In the genomic region with DNA sequence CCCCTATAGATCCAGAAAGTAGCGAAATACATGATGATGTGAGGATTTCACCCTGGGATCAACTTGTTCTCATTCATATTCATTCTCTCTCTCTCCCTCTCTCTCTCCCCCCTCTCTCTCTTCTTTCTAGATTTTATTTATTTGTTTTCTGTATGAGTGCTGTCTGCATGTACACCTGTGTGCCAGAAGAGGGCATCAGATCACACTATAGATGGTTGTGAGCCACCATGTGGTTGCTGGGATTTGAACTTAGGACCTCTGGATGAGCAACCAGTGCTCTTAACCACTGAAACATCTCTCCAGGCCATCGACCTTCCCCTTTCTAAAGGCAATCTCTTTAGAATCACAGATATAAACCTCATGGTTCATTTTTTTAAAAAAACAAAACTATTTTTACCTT, we compare ENCODE assay signal across 22 mouse cellular contexts. TPM values are rescaled to one million over a fixed set of nuclear protein-coding genes. Genes with fewer than 3 reads are reported as not detected.
DNase-seq lines count a peak whose midpoint lies in the region; ATAC-seq and TF ChIP-seq lines count a peak whose summit lies in the region.
"Had no signal": no experiment of that assay in that cellular context is flagged by ENCODE, and none has a peak within 500 bp of the region (broad histone marks: within the 10 kb centered on the region; RNA-seq: fewer than 3 reads in every experiment).

No protein-coding gene starts in this region.

- peaks cover 10% of the 10 kb centered on the region; the same call in 1 of the 2 replicates for H3K36me3 ChIP-seq in forebrain, embryonic 11.5 days (ENCODE audit: control insufficient read depth, insufficient read depth, low read length)
- H3K36me3 ChIP-seq in forebrain, embryonic 14.5 days (ENCODE audit: control insufficient read depth, insufficient read depth, low read length), result peaks cover 10% of the 10 kb centered on the region
- H3K36me3 ChIP-seq in kidney, postnatal 0 days (ENCODE audit: insufficient read depth, low read length), result peaks cover 19% of the 10 kb centered on the region; the same call in 1 of the 2 replicates
- 0 out of 2 replicates have a peak, but pooled peaks cover 4% of the 10 kb centered on the region for H3K36me3 ChIP-seq in stomach, postnatal 0 days (ENCODE audit: control insufficient read depth, insufficient read depth, low read length)
- H3K36me3 ChIP-seq in intestine, embryonic 15.5 days, result peaks cover 13% of the 10 kb centered on the region
- H3K36me3 ChIP-seq: neural tube, embryonic 13.5 days had no signal

- H3K27me3 ChIP-seq in forebrain, embryonic 11.5 days (ENCODE audit: control insufficient read depth, insufficient read depth, low read length), result no peaks in the 10 kb centered on the region
- no peaks in the 10 kb centered on the region for H3K27me3 ChIP-seq in forebrain, embryonic 14.5 days (replicated peaks; ENCODE audit: control insufficient read depth, insufficient read depth, low read length)
- H3K27me3 ChIP-seq in kidney, postnatal 0 days (ENCODE audit: insufficient read depth, low read length), result no peaks in the 10 kb centered on the region
- no peaks in the 10 kb centered on the region for H3K27me3 ChIP-seq in stomach, postnatal 0 days (ENCODE audit: control insufficient read depth, insufficient read depth, low read length)
- no peaks in the 10 kb centered on the region for H3K27me3 ChIP-seq in intestine, embryonic 15.5 days (replicated peaks)
- H3K27me3 ChIP-seq: megakaryocyte, embryonic 14.5 days; neural tube, embryonic 13.5 days had no signal

- H3K27ac ChIP-seq in forebrain, embryonic 11.5 days (ENCODE audit: low read depth, low read length), result no peak overlapping the region
- no peak overlapping the region for H3K27ac ChIP-seq in forebrain, embryonic 14.5 days (ENCODE audit: low read depth, low read length)
- no peak overlapping the region for H3K27ac ChIP-seq in kidney, postnatal 0 days
- H3K27ac ChIP-seq in stomach, postnatal 0 days (replicated peaks), result no peak overlapping the region
- H3K27ac ChIP-seq in intestine, embryonic 15.5 days, result no peak overlapping the region
- H3K27ac ChIP-seq: embryonic facial prominence, embryonic 10.5 days; neural tube, embryonic 13.5 days had no signal

- peak; percentile 41 for DNase-seq in forebrain, embryonic 11.5 days (ENCODE audit: low spot score)
- no peak for DNase-seq in forebrain, embryonic 14.5 days (ENCODE audit: low spot score)
- DNase-seq in kidney, postnatal 0 days (ENCODE audit: low spot score), result no peak
- DNase-seq in kidney, adult 8-10 months, result no peak
- DNase-seq in testis, postnatal 10 days (ENCODE audit: low spot score), result peak; percentile 3
- no peak for DNase-seq in testis, postnatal 14 days (ENCODE audit: low spot score)
- DNase-seq in stomach, postnatal 0 days (ENCODE audit: low spot score), result no peak
- DNase-seq: adrenal gland, postnatal 25 days; cerebellum, adult 2 months; heart, adult 18-20 months; kidney, adult 11 months; kidney, postnatal 36 days; layer of hippocampus, postnatal 36 days; lung, postnatal 10 days; right cerebral cortex, postnatal 14 days; thymus, adult 2 months had no signal

- TF ChIP-seq CTCF in kidney, postnatal 0 days (IDR thresholded peaks at IDR 0.05; ENCODE audit: low read depth), result peak; percentile 50
- TF ChIP-seq CTCF in stomach, postnatal 0 days (IDR thresholded peaks at IDR 0.05; ENCODE audit: low read depth), result peak; percentile 50

- no peak overlapping the region for H3K9ac ChIP-seq in forebrain, embryonic 11.5 days (ENCODE audit: low read length)
- H3K9ac ChIP-seq in forebrain, embryonic 14.5 days (ENCODE audit: low read length), result no peak overlapping the region
- no peak overlapping the region for H3K9ac ChIP-seq in kidney, postnatal 0 days (ENCODE audit: low read depth, low read length)
- H3K9ac ChIP-seq in stomach, postnatal 0 days (ENCODE audit: low read length), result no peak overlapping the region
- no peak overlapping the region for H3K9ac ChIP-seq in intestine, embryonic 15.5 days
- H3K9ac ChIP-seq: neural tube, embryonic 13.5 days had no signal

- WGBS in forebrain, embryonic 11.5 days, result 90% methylated on average over 2 of the region's 2 CpGs
- 93% methylated on average over 2 of the region's 2 CpGs for WGBS in forebrain, embryonic 14.5 days
- 96% methylated on average over 2 of the region's 2 CpGs for WGBS in kidney, postnatal 0 days
- 93% methylated on average over 2 of the region's 2 CpGs for WGBS in stomach, postnatal 0 days
- 94% methylated on average over 2 of the region's 2 CpGs for WGBS in intestine, embryonic 15.5 days

- H3K4me1 ChIP-seq in forebrain, embryonic 11.5 days (replicated peaks; ENCODE audit: control insufficient read depth, insufficient read depth, low read length), result no peaks in the 10 kb centered on the region
- H3K4me1 ChIP-seq in forebrain, embryonic 14.5 days (ENCODE audit: control insufficient read depth, insufficient read depth, low read length), result no peaks in the 10 kb centered on the region
- no peaks in the 10 kb centered on the region for H3K4me1 ChIP-seq in kidney, postnatal 0 days (replicated peaks; ENCODE audit: insufficient read depth, low read length)
- H3K4me1 ChIP-seq in stomach, postnatal 0 days (replicated peaks; ENCODE audit: control insufficient read depth, insufficient read depth), result no peaks in the 10 kb centered on the region
- H3K4me1 ChIP-seq in intestine, embryonic 15.5 days (replicated peaks), result no peaks in the 10 kb centered on the region
- H3K4me1 ChIP-seq: embryonic facial prominence, embryonic 10.5 days; megakaryocyte, embryonic 14.5 days had no signal

- no peak for TF ChIP-seq EP300 in stomach, postnatal 0 days (optimal IDR thresholded peaks at IDR 0.05)

- H3K9me3 ChIP-seq in forebrain, embryonic 11.5 days (ENCODE audit: control insufficient read depth, low read length), result no peaks in the 10 kb centered on the region
- H3K9me3 ChIP-seq in forebrain, embryonic 14.5 days (replicated peaks; ENCODE audit: control insufficient read depth, low read length), result no peaks in the 10 kb centered on the region
- H3K9me3 ChIP-seq in kidney, postnatal 0 days (replicated peaks; ENCODE audit: low read length), result no peaks in the 10 kb centered on the region
- H3K9me3 ChIP-seq in stomach, postnatal 0 days (ENCODE audit: control insufficient read depth, low read length), result no peaks in the 10 kb centered on the region
- H3K9me3 ChIP-seq in intestine, embryonic 15.5 days, result no peaks in the 10 kb centered on the region
- H3K9me3 ChIP-seq: embryonic facial prominence, embryonic 10.5 days; megakaryocyte, embryonic 14.5 days; neural tube, embryonic 13.5 days had no signal

- no peak overlapping the region for H3K4me3 ChIP-seq in forebrain, embryonic 11.5 days (ENCODE audit: low read depth, low read length)
- no peak overlapping the region for H3K4me3 ChIP-seq in forebrain, embryonic 14.5 days (ENCODE audit: low read depth, low read length)
- H3K4me3 ChIP-seq in kidney, postnatal 0 days (replicated peaks; ENCODE audit: low read depth, low read length), result no peak overlapping the region
- no peak overlapping the region for H3K4me3 ChIP-seq in stomach, postnatal 0 days (ENCODE audit: low read depth, low read length)
- H3K4me3 ChIP-seq in intestine, embryonic 15.5 days (replicated peaks), result no peak overlapping the region
- H3K4me3 ChIP-seq: embryonic facial prominence, embryonic 10.5 days; megakaryocyte, embryonic 14.5 days; neural tube, embryonic 13.5 days had no signal

- no peak for ATAC-seq in forebrain, embryonic 11.5 days (replicated peaks; ENCODE audit: low FRiP score)
- ATAC-seq in forebrain, embryonic 14.5 days, result no peak
- no peak for ATAC-seq in kidney, postnatal 0 days (replicated peaks; ENCODE audit: low FRiP score, low read depth)
- no peak for ATAC-seq in stomach, postnatal 0 days (ENCODE audit: low FRiP score, low TSS enrichment)
- ATAC-seq in intestine, embryonic 15.5 days, result no peak
- ATAC-seq: activated CD4-positive, CD25-positive, alpha-beta regulatory T cell, adult 4 months; forebrain, embryonic 16.5 days had no signal

- H3K4me2 ChIP-seq in forebrain, embryonic 11.5 days (ENCODE audit: low read depth, low read length, severe bottlenecking), result no peak overlapping the region
- H3K4me2 ChIP-seq in forebrain, embryonic 14.5 days (ENCODE audit: low read length), result no peak overlapping the region
- H3K4me2 ChIP-seq in kidney, postnatal 0 days (ENCODE audit: low read length), result no peak overlapping the region
- H3K4me2 ChIP-seq in stomach, postnatal 0 days (replicated peaks; ENCODE audit: low read depth), result no peak overlapping the region
- H3K4me2 ChIP-seq in intestine, embryonic 15.5 days (replicated peaks), result no peak overlapping the region
- H3K4me2 ChIP-seq: neural tube, embryonic 13.5 days had no signal

RNA-seq across cellular contexts. Expression of a gene that starts 4.5 kb away (rescaled TPM):
- 43.2 and 46.6 TPM in 2 replicates for polyA plus RNA-seq in forebrain, embryonic 11.5 days (2014; fragmentation: Nextera tagmentation; extraction: Ambion mirVana)
- 20.9 and 22.1 TPM in 2 replicates for polyA plus RNA-seq in forebrain, embryonic 14.5 days (2014; fragmentation: Nextera tagmentation; extraction: Ambion mirVana)
- polyA plus RNA-seq in kidney, postnatal 0 days (2015; fragmentation: Nextera tagmentation; extraction: Ambion mirVana), result 17.1 and 19.2 TPM in 2 replicates
- polyA plus RNA-seq in stomach, postnatal 0 days (2015; fragmentation: Nextera tagmentation; extraction: Ambion mirVana), result 8.2 and 8.7 TPM in 2 replicates
- polyA plus RNA-seq in intestine, embryonic 15.5 days (2015; fragmentation: Nextera tagmentation; extraction: Ambion mirVana), result 23.7 and 24.7 TPM in 2 replicates

RNA-seq across cellular contexts. Expression of a gene that starts 10.3 kb away (rescaled TPM):
- 17.1 and 20.0 TPM in 2 replicates for polyA plus RNA-seq in forebrain, embryonic 11.5 days (2014; fragmentation: Nextera tagmentation; extraction: Ambion mirVana)
- polyA plus RNA-seq in forebrain, embryonic 14.5 days (2014; fragmentation: Nextera tagmentation; extraction: Ambion mirVana), result 5.2 TPM in 2 replicates
- polyA plus RNA-seq in kidney, postnatal 0 days (2015; fragmentation: Nextera tagmentation; extraction: Ambion mirVana), result 7.4 and 7.5 TPM in 2 replicates
- polyA plus RNA-seq in stomach, postnatal 0 days (2015; fragmentation: Nextera tagmentation; extraction: Ambion mirVana), result 4.0 and 5.2 TPM in 2 replicates
- 9.0 and 9.1 TPM in 2 replicates for polyA plus RNA-seq in intestine, embryonic 15.5 days (2015; fragmentation: Nextera tagmentation; extraction: Ambion mirVana)

RNA-seq across cellular contexts. Expression of a gene that starts 11.6 kb away (rescaled TPM):
- polyA plus RNA-seq in forebrain, embryonic 11.5 days (2014; fragmentation: Nextera tagmentation; extraction: Ambion mirVana), result 42.2 and 43.4 TPM in 2 replicates
- polyA plus RNA-seq in forebrain, embryonic 14.5 days (2014; fragmentation: Nextera tagmentation; extraction: Ambion mirVana), result 22.7 and 26.1 TPM in 2 replicates
- 15.2 and 19.8 TPM in 2 replicates for polyA plus RNA-seq in kidney, postnatal 0 days (2015; fragmentation: Nextera tagmentation; extraction: Ambion mirVana)
- polyA plus RNA-seq in stomach, postnatal 0 days (2015; fragmentation: Nextera tagmentation; extraction: Ambion mirVana), result 6.9 and 10.3 TPM in 2 replicates
- 25.4 and 28.6 TPM in 2 replicates for polyA plus RNA-seq in intestine, embryonic 15.5 days (2015; fragmentation: Nextera tagmentation; extraction: Ambion mirVana)

RNA-seq across cellular contexts. Expression of a gene that starts 19.5 kb away (rescaled TPM):
- polyA plus RNA-seq in forebrain, embryonic 11.5 days (2014; fragmentation: Nextera tagmentation; extraction: Ambion mirVana), result 33.7 and 35.7 TPM in 2 replicates
- 11.3 and 13.9 TPM in 2 replicates for polyA plus RNA-seq in forebrain, embryonic 14.5 days (2014; fragmentation: Nextera tagmentation; extraction: Ambion mirVana)
- polyA plus RNA-seq in kidney, postnatal 0 days (2015; fragmentation: Nextera tagmentation; extraction: Ambion mirVana), result 15.3 and 17.7 TPM in 2 replicates
- polyA plus RNA-seq in stomach, postnatal 0 days (2015; fragmentation: Nextera tagmentation; extraction: Ambion mirVana), result 8.0 and 9.0 TPM in 2 replicates
- polyA plus RNA-seq in intestine, embryonic 15.5 days (2015; fragmentation: Nextera tagmentation; extraction: Ambion mirVana), result 23.4 and 25.9 TPM in 2 replicates

RNA-seq across cellular contexts. Expression of a gene that starts 24.6 kb away (rescaled TPM):
- 40.6 and 42.3 TPM in 2 replicates for polyA plus RNA-seq in forebrain, embryonic 11.5 days (2014; fragmentation: Nextera tagmentation; extraction: Ambion mirVana)
- 35.5 and 38.6 TPM in 2 replicates for polyA plus RNA-seq in forebrain, embryonic 14.5 days (2014; fragmentation: Nextera tagmentation; extraction: Ambion mirVana)
- polyA plus RNA-seq in kidney, postnatal 0 days (2015; fragmentation: Nextera tagmentation; extraction: Ambion mirVana), result 70.0 and 81.5 TPM in 2 replicates
- polyA plus RNA-seq in stomach, postnatal 0 days (2015; fragmentation: Nextera tagmentation; extraction: Ambion mirVana), result 52.3 and 54.4 TPM in 2 replicates
- polyA plus RNA-seq in intestine, embryonic 15.5 days (2015; fragmentation: Nextera tagmentation; extraction: Ambion mirVana), result 52.8 and 58.7 TPM in 2 replicates

Comparison
In these comparisons a context has a peak if more than half of its experiments do, and no peak if none do; other contexts are left out.
1. DNase-seq: peak in forebrain, embryonic 11.5 days (single experiment) and testis, postnatal 10 days (single experiment); none in forebrain, embryonic 14.5 days (single experiment), kidney, postnatal 0 days (single experiment), kidney, adult 8-10 months (0 of 2), testis, postnatal 14 days (single experiment) and stomach, postnatal 0 days (single experiment).